Mouse (Mus musculus): Measurements from ENCODE around the gene Ptpn20.

DNA sequence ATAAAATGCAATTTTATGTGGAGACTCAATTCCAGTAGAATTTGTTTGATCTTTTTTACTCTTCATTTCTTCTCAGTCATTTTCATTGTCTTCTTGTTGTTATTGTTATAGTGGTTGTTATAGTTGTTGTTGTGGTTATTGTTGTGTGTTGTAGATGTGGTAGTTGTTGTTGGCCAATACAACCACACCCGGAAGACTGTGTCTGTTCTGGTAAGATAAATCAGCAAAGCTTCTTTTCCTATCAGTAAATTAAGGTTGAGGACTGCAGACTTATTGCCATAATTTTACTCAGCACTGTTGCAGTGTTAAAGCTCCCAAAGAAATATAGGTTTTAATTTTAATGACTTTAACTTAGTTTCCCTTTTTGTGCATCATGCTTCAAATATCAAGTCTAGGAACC is 45.8 kb downstream of the Ptpn20 start:
- no peak for TF ChIP-seq CTCF (IDR thresholded peaks at IDR 0.05; ENCODE audit: extremely low read depth, insufficient read length, insufficient replicate concordance, low read depth, low read length)
- TF ChIP-seq POLR2A (IDR thresholded peaks at IDR 0.05; ENCODE audit: low read depth, low read length) = no peak

Measured in small intestine, adult 2 months (tissue).